Mouse (Mus musculus): ENCODE data around the gene Lgals9.
A peak's percentile ranks its signal among the peaks of the same experiment; 100 is the strongest.

Gene Lgals9

GRCm38 (mm10) chr11:78978176-78979019 lies 6.3 kb downstream of the Lgals9 start:
- no peak for DNase-seq (ENCODE audit: low spot score in 2 of 2)

DNA sequence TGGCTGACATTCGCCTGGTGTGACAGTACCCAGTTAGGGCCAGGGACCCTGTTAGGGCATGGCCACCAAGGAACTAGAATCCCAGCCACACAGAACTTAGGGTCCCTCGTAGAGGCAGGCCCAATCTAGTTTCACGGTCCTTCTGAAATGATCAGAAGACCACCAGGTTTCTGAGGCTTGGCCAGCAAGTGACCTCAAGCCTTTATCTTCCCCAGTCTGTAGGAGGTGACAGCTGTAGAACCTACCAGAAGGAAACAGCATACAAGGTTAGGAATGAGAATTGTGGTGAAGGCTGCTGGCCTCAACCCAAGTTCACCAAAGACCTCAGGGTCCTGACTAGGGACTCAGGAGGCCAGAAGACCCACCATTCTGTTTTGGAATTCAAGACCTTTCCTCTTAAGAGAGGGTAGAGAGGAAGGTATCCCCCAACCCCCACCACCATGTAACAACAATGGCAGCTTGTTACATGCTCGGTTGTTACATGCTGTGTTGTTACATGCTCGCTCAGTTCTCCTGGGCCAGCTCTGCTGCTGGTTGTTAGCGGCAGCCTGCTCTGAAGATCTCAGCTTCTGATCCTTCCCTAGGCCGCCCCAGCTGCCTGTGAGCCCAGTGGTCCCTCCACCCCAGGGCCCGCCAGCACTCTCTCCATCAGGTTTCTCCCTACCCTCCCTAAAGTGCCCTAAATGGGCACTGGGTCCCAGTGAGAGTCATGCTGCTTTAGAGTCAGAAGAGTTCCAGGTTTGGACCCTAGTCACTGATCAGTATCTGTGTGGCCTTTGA lies 7.8 kb downstream of the Lgals9 start:
- no peak for DNase-seq (ENCODE audit: low spot score in 2 of 2)

- peak in 1 of 2 experiments; percentile 38 for DNase-seq (ENCODE audit: low spot score in 2 of 2)
Measured at GRCm38 (mm10) chr11:78973381-78974150, 11.2 kb downstream of the Lgals9 start.

GRCm38 (mm10) chr11:78972811-78973351 lies 11.9 kb downstream of the Lgals9 start:
- DNase-seq (ENCODE audit: low spot score in 2 of 2) = no peak

- DNase-seq (ENCODE audit: low spot score in 2 of 2) = no peak
Measured at GRCm38 (mm10) chr11:78972328-78972727, 12.4 kb downstream of the Lgals9 start.

DNA sequence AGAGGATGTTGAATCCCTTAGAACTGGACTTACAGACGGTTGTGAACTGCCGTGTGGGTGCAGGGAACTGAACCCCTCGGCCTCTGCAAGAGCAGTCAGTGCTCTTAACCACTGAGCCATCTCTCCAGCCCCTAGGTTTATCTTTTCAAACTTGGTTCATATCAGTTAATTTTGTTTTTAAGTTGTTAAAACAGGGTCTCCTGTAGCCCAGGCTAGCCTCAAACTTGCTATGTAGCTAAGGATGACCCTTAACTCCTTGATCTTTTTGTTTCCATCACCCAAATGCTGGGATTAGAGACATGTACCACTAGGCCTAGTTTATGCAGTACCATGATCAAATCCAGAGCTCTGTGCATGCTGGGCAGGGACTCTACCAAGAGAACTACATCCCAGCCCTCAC lies 13.0 kb downstream of the Lgals9 start:
- no peak for DNase-seq (ENCODE audit: low spot score in 2 of 2)

GRCm38 (mm10) chr11:78971096-78971495 lies 13.7 kb downstream of the Lgals9 start:
- DNase-seq (ENCODE audit: low spot score in 2 of 2) = no peak

GRCm38 (mm10) chr11:78968121-78968520 lies 16.6 kb downstream of the Lgals9 start:
- DNase-seq (ENCODE audit: low spot score in 2 of 2) = no peak

DNA sequence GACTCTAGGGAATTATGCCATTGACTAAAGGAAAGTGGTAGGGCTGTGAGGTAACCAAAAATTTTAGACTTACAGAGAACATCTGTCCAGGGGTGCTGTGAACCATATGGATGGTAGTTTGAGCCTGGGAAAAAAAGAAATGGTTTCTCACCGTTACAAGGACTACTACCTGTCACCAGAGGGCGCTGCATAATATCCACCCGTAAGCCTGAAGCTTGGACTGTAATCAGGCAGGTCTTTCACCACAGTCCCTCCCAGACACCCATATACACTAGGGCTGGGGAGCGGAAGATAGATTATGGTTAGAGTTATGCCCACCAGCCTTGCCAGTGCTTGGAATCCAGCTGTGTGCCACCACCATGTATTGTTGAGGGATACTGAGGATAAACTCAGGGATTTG lies 17.4 kb downstream of the Lgals9 start:
- DNase-seq (ENCODE audit: low spot score in 2 of 2) = no peak

DNA sequence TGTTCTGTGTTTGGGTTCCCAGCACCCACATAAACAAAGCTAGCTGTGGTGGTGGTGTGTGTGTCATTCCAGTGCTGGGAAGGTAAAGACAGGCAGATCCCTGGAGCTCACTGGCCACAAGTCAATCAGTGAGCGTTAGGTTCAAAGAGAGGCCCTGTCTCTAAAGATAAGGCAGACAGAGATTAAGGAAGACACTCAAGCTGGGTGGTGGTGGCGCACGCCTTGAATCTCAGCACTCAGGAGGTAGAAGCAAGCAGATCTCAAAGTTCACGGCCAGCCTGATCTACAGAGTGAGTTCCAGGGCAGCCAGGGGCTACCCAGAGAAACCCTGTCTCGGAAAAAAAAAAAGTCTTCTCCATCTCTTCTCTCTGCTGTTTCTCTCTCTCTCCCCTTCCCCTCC lies 23.5 kb downstream of the Lgals9 start:
- DNase-seq (ENCODE audit: low spot score in 2 of 2) = no peak

- no peak for DNase-seq (ENCODE audit: low spot score in 2 of 2)
Measured at GRCm38 (mm10) chr11:78959841-78960520, 24.8 kb downstream of the Lgals9 start.

GRCm38 (mm10) chr11:78959367-78959766 lies 25.4 kb downstream of the Lgals9 start:
- DNase-seq (ENCODE audit: low spot score in 2 of 2) = no peak

DNA sequence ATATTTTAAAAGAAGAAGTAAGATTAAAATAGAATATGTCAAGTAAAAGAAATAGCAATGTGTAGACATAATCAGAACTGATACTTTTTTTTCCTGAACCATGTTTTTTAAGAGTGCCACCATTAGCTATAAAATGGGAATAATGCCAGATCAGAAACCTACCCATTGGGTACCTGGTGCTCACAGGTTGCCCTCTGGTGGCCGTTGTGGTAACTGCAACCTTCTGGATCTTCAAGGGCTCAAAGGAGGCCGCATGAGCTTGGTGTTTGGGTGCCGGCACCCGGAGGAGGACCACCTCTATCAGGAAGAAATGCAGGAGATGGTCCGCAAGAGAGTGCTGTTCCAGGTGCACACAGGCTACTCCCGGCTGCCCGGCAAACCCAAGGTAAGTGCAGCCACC lies 28.5 kb downstream of the Lgals9 start:
- DNase-seq (ENCODE audit: low spot score in 2 of 2) = peak; percentile 35 to 82

GRCm38 (mm10) chr11:78952467-78952866 lies 32.3 kb downstream of the Lgals9 start:
- DNase-seq (ENCODE audit: low spot score in 2 of 2) = peak in 1 of 2 experiments; percentile 74

- no peak for DNase-seq (ENCODE audit: low spot score in 2 of 2)
Measured at GRCm38 (mm10) chr11:78950365-78950764, 34.4 kb downstream of the Lgals9 start.

DNA sequence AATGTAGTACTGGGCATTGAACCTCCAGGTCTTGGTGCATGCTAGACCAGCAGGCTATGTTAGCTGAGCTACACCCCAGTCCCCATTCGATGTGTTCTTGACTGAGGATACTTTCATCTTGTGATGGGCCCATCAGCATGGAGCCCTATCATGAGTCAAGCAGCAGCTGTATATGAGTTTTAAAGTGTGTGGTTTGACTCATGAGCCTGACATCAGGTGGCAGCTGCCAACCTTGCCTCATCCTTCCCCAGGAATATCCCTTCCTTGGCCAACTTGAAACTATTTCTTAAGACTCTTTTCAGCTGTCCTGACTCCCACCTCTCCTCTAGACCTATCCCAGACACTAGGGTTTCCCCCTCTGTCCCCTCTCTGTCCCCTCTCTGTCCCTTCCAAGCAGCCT lies 41.7 kb downstream of the Lgals9 start:
- no peak for DNase-seq (ENCODE audit: low spot score in 2 of 2)

GRCm38 (mm10) chr11:78935178-78935577 lies 49.6 kb downstream of the Lgals9 start:
- DNase-seq (ENCODE audit: low spot score in 2 of 2) = no peak

- DNase-seq (ENCODE audit: low spot score in 2 of 2) = no peak
Measured at GRCm38 (mm10) chr11:78934727-78935126, 50.0 kb downstream of the Lgals9 start.

GRCm38 (mm10) chr11:78934307-78934706 lies 50.4 kb downstream of the Lgals9 start:
- no peak for DNase-seq (ENCODE audit: low spot score in 2 of 2)

DNA sequence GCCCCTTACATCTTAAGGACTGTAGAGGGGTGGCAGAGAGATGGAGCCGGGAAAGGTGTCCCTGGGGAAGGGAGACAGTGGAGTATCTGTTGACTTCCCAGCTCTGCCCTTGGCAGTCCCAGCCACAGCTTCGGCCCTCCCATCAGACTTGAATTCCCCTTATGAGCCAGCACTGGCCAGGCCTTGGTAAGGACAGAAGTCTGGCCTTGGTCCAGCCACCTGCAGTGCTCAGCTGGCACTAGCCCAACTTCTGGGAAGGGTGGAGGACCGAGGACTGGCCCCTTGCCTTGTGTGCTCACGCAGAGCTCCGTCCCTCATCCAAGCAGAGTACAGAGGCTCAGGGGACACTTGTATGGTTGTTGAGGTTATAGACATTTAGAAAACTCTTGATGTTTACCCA lies 55.4 kb downstream of the Lgals9 start:
- DNase-seq (ENCODE audit: low spot score in 2 of 2) = peak in 1 of 2 experiments; percentile 29

DNA sequence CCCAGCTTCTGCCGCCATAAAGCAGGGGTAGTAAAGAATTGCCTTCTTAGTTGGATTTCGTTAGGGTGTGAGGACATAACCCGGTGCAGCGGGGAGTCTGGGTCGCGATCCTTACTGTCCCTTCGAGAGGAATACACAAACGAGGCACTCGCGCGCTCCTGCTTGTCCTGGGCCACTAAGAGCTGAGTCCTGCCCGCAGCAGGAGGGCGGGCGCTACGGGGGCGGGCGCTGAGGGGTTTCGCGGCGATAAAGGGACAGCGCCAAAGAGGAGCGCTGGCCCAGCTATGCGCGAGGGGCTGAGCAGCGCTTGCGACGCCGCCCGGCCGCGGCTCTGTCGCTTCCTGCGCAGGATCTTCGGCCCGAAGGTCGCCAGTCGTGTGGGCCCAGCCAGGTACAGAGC lies 59.8 kb downstream of the Lgals9 start:
- DNase-seq (ENCODE audit: low spot score in 2 of 2) = no peak

Data from urinary bladder, postnatal 4 days (tissue).